ENCODE assay signal across 20 mouse cellular contexts in genomic region chr1:151004007-151004406, GRCm38 (mm10).
"Had no signal": no experiment of that assay in that cellular context is flagged by ENCODE, and none has a peak within 500 bp of the region (broad histone marks: within the 10 kb centered on the region; RNA-seq: fewer than 3 reads in every experiment).

No protein-coding gene starts in this region.

- H3K9ac ChIP-seq: intestine, embryonic 15.5 days; liver, embryonic 14.5 days; liver, postnatal 0 days; lung, embryonic 15.5 days; neural tube, embryonic 12.5 days; neural tube, embryonic 15.5 days had no signal

- H3K4me2 ChIP-seq: intestine, embryonic 15.5 days; lung, embryonic 15.5 days; midbrain, embryonic 11.5 days; neural tube, embryonic 12.5 days; neural tube, embryonic 15.5 days had no signal

- H3K4me1 ChIP-seq: neural tube, embryonic 12.5 days; neural tube, embryonic 15.5 days had no signal

- H3K27me3 ChIP-seq: intestine, embryonic 15.5 days; lung, embryonic 15.5 days; neural tube, embryonic 12.5 days; neural tube, embryonic 15.5 days had no signal

- H3K27ac ChIP-seq: intestine, embryonic 15.5 days; left cerebral cortex, adult 2 months; liver, embryonic 14.5 days; lung, embryonic 15.5 days; neural tube, embryonic 12.5 days; neural tube, embryonic 15.5 days; stomach, postnatal 0 days had no signal

- DNase-seq: kidney, postnatal 25 days; layer of hippocampus, postnatal 36 days; liver, postnatal 0 days; lung, postnatal 14 days; lung, postnatal 4 days; midbrain, embryonic 14.5 days; right cerebral cortex, adult 18-20 months; right cerebral cortex, postnatal 14 days; right cerebral cortex, postnatal 4 days; thymus, adult 2 months; thymus, postnatal 14 days; thymus, postnatal 4 days had no signal

- H3K36me3 ChIP-seq: intestine, embryonic 15.5 days; lung, embryonic 15.5 days; neural tube, embryonic 12.5 days; neural tube, embryonic 15.5 days had no signal

- ATAC-seq: intestine, embryonic 15.5 days; liver, postnatal 0 days had no signal

- H3K9me3 ChIP-seq: intestine, embryonic 15.5 days; lung, embryonic 15.5 days; neural tube, embryonic 12.5 days; neural tube, embryonic 15.5 days had no signal

- H3K4me3 ChIP-seq: intestine, embryonic 15.5 days; left cerebral cortex, adult 2 months; lung, embryonic 15.5 days; neural tube, embryonic 12.5 days; neural tube, embryonic 15.5 days had no signal
